Mouse (Mus musculus) ovary, postnatal 14 days (tissue): ENCODE measurements around the gene Gm28053.

ENCODE experiments used
- DNase-seq: peaks from one replicate; pipeline ENCODE4 v3.0.0; 2022; ENCODE audit warnings: low spot score

Gene Gm28053

GRCm38 (mm10) chr6:48692962-48693361 lies 25.4 kb upstream of the Gm28053 start:
- DNase-seq, result no peak

DNA sequence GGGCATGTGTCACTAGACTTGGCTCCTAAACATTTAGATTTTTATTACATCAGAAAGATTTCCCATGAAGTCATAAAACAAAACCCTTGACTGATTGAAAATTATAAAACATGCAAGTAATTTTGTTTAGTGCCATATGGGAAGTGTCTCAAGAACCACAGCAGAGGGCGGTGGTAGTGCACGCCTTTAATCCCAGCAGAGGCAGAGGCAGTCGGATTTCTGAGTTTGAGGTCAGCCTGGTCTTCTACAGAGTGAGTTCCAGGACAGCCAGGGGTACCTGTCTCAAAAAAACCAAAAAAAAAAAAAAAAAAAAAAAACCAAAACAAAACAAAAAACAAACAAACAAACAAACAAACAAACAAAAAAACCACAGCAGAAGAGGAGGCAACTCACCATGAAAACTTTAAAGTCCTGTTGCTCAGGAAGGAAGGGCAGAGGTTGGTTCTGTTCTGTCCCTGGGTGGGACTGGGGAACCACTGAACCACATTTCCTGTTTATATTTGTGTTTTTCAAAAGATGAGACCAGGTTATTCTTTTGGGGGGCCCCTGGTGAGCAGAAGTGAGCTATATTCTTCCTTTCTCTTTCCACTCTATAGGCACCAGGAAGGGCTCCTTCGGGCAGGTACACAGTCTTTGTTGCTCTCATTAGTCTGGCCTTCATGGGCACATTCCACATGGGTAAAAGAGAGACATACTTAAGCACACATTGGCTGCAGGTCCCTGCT lies 21.4 kb upstream of the Gm28053 start:
- DNase-seq, result no peak

DNA sequence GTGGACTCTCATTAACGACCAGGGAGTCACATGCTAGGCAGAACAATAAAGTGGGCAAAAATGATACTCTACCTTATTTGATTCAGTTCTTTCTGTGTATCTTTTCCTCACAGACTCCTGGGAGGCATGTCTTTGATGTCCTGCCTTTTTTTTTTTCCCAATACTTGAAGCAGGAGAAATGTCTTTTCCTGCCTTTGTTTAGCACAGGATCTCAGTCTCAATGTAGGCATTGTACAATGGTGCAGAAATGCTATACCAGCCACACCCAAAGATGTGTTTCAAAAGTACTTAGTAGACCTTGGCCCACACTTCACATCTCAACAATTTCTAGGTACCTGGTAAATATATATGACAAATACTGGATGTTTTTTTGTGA lies 20.9 kb upstream of the Gm28053 start:
- no peak for DNase-seq

DNA sequence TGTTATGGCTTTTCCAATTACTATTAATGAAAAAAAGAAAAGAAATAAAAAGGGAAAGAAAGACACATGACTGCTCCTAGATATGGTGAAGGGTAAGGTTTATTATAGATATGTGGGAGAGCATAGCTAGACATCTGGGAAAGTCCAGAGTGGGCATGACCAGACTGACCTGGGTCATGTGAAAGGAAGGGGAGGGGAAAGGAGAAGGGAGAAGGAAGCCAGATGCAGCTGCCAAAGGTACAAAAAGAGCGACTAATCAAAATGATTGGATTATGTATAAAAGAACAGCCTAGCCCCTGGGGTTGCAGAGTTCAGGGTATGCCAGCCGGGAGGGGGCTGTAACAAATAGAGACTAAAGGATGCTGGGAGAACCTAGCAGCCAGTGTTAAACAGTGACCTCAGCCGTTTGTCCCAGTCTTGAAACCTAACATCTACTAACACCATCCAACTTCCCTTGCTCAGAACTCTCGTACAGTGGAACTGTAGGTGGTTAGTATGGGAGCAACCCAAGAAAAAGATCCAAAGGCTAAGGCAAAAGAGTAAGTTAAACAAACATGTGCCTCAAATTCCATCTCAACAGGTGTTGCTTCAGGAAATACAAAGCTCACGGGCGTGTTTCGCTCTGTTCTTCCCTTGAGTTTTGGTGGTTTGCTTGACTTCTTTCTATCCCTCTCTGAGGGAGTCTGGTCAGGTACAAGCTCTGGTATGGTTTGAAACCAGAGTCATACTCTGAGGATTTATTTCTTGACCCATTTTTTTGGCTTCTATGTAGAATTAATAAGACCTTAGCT lies 20.1 kb upstream of the Gm28053 start:
- no peak for DNase-seq

DNA sequence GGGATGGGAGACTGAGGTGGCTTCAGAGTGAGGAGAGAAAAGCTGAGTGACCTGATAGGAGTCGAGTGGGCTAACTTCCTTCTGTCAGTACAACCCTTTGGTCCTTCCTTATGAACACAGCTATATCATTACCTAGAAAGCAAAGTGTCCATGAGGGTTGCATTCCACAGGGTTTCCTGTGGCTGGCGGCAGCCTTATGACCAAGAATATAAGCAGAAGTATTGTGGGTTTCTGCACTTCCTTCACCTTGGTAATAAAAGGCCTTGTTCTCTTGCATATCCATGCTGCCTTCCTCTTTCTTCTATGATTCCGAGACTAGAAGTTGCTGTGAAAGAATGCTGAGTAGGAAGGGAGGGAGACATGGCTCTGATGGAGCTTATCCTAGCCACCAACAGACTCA lies 19.5 kb upstream of the Gm28053 start:
- no peak for DNase-seq

- DNase-seq, result no peak
These were observed 17.9 kb upstream of the Gm28053 start for GRCm38 (mm10) chr6:48700251-48701075.

DNA sequence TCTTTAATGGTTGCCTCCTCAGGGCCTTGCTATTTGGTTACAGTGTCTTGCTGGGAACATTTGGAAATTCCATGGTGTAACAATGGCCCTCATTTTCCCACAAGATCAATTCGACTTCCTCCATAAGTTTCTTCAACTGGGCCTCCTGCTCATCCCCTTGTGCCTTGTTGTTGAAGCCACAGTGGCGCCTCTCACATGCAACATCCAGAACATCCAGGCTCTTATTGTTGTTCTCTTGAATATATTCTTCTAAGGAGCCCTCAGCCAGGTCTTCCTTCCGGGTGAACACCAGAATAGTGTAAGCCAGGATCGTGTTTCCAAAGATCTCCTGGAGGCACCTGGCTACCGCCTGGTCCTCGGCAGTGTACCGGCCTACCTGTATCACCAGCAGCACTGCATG lies 16.3 kb upstream of the Gm28053 start:
- DNase-seq, result no peak

GRCm38 (mm10) chr6:48702601-48703000 lies 15.8 kb upstream of the Gm28053 start:
- no peak for DNase-seq

- DNase-seq, result no peak
These were observed 14.3 kb upstream of the Gm28053 start for GRCm38 (mm10) chr6:48704146-48704545.

- no peak for DNase-seq
These were observed 12.3 kb upstream of the Gm28053 start for GRCm38 (mm10) chr6:48706130-48706529.

- no peak for DNase-seq
These were observed 1.9 kb downstream of the Gm28053 start for GRCm38 (mm10) chr6:48720326-48720725.

- no peak for DNase-seq
These were observed 5.1 kb downstream of the Gm28053 start for GRCm38 (mm10) chr6:48723468-48723867.

- peak; percentile 27 for DNase-seq
These were observed 7.1 kb downstream of the Gm28053 start for GRCm38 (mm10) chr6:48725476-48725875.

- no peak for DNase-seq
These were observed 9.4 kb downstream of the Gm28053 start for GRCm38 (mm10) chr6:48727761-48728160.

DNA sequence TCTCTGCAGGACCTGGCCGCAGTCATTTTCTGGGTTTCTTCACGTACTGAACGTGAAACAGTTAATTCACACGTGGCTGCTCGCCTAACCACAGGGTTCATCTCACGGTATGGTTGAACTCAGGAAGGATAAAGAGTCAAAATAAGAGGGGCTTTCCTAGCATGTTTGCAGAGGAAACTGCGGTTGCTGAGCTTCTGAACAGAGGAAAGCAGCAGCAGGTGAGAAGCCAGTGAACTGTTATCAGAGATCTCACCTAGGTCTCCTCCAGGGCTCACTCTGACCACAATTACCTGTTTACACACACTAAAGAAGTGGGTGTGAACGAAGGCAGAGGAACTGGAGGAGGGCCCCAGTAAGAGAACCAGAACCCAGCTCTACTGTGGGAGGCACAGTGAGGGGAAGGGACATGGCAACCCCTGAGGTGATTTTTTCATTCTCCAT lies 14.5 kb downstream of the Gm28053 start:
- no peak for DNase-seq

GRCm38 (mm10) chr6:48733660-48734059 lies 15.3 kb downstream of the Gm28053 start:
- DNase-seq, result no peak

DNA sequence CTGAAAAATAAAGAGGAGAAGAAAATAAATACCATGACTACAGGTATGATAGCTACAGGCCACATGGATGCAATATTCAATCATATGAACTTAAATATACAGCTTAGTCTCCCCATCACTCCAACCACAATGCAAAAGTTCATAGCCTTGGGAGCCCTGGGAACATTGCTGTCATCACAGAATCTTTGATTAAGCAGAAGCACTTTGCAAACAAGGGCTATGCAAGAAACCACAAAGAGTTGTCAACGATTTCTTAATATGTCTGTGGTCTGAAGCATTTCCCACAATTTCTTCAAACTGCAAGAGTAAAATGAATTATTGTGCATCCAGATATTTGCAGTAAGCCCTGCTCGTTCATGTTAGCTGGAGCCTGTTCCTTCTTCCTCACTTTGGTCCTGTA lies 18.6 kb downstream of the Gm28053 start:
- no peak for DNase-seq

DNA sequence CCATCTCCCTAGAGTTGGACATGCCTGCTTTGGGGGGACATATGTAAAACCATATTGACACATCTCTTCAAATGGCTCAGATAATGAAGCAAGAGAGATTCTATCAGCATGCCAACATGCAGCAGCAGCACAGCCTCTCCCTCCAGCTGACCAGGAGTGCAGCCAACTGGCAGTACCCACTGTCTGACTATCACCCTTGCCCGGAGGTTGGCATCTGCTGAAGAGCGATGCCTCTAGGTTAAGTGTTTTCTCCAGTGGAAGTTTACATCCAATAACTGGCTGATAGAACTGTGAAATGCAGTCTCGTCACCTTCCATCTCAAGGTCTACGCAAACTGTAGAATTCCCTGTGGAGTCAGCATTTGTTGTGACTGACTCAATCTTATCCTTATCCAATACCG lies 19.3 kb downstream of the Gm28053 start:
- no peak for DNase-seq

DNA sequence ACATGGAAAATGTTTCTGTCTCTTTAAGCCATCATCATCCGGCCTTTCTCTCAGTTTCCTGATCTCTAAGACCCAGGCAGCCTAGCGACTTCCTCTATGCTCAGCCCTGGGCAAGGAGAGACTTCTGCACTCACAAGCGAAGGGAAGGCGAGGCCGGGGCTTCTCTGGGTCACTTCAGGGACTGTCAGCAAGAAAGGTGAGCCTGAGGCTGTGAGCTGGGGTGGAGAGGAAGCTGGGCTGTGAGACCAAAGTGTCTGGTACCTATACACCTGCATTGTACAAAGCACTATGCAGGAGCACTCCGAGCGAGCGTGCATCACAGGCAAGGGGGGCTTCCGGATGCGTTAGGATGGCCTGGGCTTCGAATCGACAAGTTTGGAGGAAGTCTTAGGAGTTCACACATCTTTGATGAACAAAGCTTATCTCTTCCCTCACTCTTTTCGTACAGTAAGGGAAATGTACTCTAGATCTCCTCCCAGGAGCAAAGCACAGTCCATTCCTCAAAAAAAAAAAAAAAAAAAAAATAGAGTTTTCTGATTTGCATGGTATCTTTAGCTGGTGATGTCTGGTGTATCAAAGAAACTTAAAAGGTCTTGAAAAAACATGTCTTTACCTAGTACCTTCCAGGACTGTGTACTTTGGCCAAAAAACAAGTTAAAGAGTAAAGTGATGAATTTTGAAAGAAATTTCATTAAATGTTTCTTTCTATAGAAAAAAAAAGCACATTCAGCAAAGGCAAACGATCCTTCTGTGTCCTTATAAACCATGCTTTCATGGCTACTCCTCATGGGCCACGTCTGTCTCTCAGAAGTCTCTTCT lies 20.8 kb downstream of the Gm28053 start, which contains the start of gene Gimap1:
Gimap1 (plus strand) TSS at position 94 of the 819 bp plus-strand sequence.
- DNase-seq, result no peak

- no peak for DNase-seq
These were observed 21.3 kb downstream of the Gm28053 start for GRCm38 (mm10) chr6:48739780-48740055.

- DNase-seq, result no peak
These were observed 22.2 kb downstream of the Gm28053 start for GRCm38 (mm10) chr6:48740501-48741169.
